Mouse (Mus musculus) forebrain, postnatal 0 days (tissue): ENCODE data around the gene Vegfa. TPM values are rescaled to one million over a fixed set of nuclear protein-coding genes. Genes with fewer than 3 reads are reported as not detected.
A peak's percentile ranks its signal among the peaks of the same experiment; 100 is the strongest.

ENCODE experiments used
- ATAC-seq: fragments of 200-750 bp; cut with Nextera tagmentation; 2 replicates; pipeline ENCODE4 v1.8.0; 2017; ENCODE audit warnings: mild to moderate bottlenecking, moderate library complexity
- DNase-seq: peaks from one replicate; pipeline ENCODE4 v3.0.0-alpha.2; 2015
- H3K27ac ChIP-seq: fragments of 300-500 bp; sonication (generic); 2 replicates; pipeline ENCODE4 v1.5.1; 2014; ENCODE audit warnings: low read depth, mild to moderate bottlenecking, antibody characterized with exemption, low read length, moderate library complexity, mixed read lengths
- H3K27me3 ChIP-seq: fragments of 300-500 bp; sonication (generic); 2 replicates; pipeline ENCODE4 v1.6.1; 2014; ENCODE audit warnings: mild to moderate bottlenecking, low read length, mixed read lengths; ENCODE audit not compliant: insufficient read depth
- H3K36me3 ChIP-seq: fragments of 300-500 bp; sonication (generic); 2 replicates; pipeline ENCODE4 v1.6.1; 2014; ENCODE audit warnings: mild to moderate bottlenecking, moderate library complexity; ENCODE audit not compliant: insufficient read depth
- H3K4me1 ChIP-seq: fragments of 300-500 bp; sonication (generic); 2 replicates; pipeline ENCODE4 v1.6.1; 2014; ENCODE audit warnings: antibody characterized with exemption; ENCODE audit not compliant: insufficient read depth
- H3K4me2 ChIP-seq: fragments of 300-500 bp; sonication (generic); 2 replicates; pipeline ENCODE4 v1.6.1; 2014; ENCODE audit warnings: low read depth, mild to moderate bottlenecking, moderate library complexity
- H3K4me3 ChIP-seq: fragments of 300-500 bp; sonication (generic); 2 replicates; pipeline ENCODE4 v1.5.1; 2014; ENCODE audit warnings: low read depth, low read length, mixed read lengths
- H3K9ac ChIP-seq: fragments of 300-500 bp; sonication (generic); 2 replicates; pipeline ENCODE4 v1.6.1; 2014; ENCODE audit warnings: mild to moderate bottlenecking
- H3K9me3 ChIP-seq: fragments of 300-500 bp; sonication (generic); 2 replicates; pipeline ENCODE4 v1.6.1; 2016; ENCODE audit warnings: low read length
- CTCF ChIP-seq: sonication (generic); IDR thresholded peaks from 2 replicates; pipeline ENCODE4 v1.5.1; 2016; ENCODE audit warnings: antibody characterized with exemption, control low read depth, low read depth
- WGBS: fragments of 180-500 bp; shearing (Covaris S2); extraction: QIAGEN DNeasy Blood & Tissue Kit; methylation state at CpG from one replicate; pipeline ENCODE4 v1.1.7; 2014; 5-methylcytosine and 5-hydroxymethylcytosine counted together
- polyA plus RNA-seq: library from polyadenylated mRNA; unstranded; fragments of >200 nt; fragmentation: Nextera tagmentation; extraction: Ambion mirVana; gene quantifications from 2 replicates; pipeline ENCODE4 v1.2.1, GENCODE M21; 2015
- total RNA-seq: library from RNA; depleted of rRNA; stranded (reverse); fragments of >200 nt; gene quantifications from 2 replicates; pipeline ENCODE4 v1.2.3, GENCODE M21; 2014

The Vegfa gene
- total and polyA plus RNA-seq, 2 experiments from 2014 or later = 2.0 to 96.5 TPM

DNA sequence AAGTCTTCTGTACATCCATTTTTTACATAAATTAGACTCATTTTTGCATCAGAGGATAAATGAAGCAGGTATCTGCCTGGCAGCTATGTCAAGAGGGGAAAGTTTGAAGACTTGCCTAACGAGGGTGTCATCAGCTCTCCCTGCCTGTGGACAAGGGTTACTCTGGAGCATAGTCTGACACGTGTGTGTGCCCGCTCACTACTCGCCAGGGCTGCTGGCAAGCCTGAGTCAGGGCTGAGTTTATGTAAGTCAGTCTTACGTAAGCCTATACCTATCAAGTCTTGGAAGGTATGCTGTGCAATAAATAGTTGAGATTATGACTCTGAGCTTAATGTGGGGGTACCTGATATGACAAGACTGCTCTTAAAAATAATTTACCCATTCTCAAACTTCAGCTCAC is 19.2 kb upstream of the Vegfa start:
- TF ChIP-seq CTCF = no peak
- no peak overlapping the region for H3K27ac ChIP-seq
- 71% methylated on average over 5 of the region's 5 CpGs for WGBS
- ATAC-seq (no peak), DNase-seq (no peak)
- H3K4me1 ChIP-seq = no peaks in the 10 kb centered on the region
- H3K9ac ChIP-seq = no peak overlapping the region
- no peaks in the 10 kb centered on the region for H3K9me3 ChIP-seq
- no peaks in the 10 kb centered on the region for H3K36me3 ChIP-seq
- H3K4me2 ChIP-seq = no peak overlapping the region
- H3K27me3 ChIP-seq = no peaks in the 10 kb centered on the region
- no peak overlapping the region for H3K4me3 ChIP-seq

DNA sequence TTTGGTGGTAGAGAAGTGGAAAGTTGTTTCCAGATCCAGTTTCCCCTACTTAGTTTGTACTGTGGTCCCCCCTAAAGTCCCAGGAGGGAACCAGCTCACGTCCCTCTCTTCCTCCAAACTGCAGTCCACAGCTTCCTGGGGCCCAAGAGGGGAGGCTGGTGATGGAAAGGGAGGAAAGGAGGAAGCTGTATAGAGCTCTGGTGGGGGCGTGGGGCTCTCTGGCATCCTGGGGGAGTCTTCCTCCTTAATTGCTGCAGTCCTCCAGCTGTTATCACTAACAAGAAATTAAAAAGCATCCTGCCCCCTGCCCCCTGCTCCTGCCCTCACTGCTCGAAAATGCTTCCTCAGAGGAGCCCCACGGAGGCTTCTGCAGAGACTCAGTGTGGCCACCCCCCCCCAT is 17.4 kb upstream of the Vegfa start:
- Histone ChIP-seq H3K27ac (no peak overlapping the region), H3K9ac (no peak overlapping the region), H3K4me2 (no peak overlapping the region), H3K9me3 (no peaks in the 10 kb centered on the region), H3K27me3 (no peaks in the 10 kb centered on the region), H3K4me3 (no peak overlapping the region), H3K4me1 (no peaks in the 10 kb centered on the region), H3K36me3 (no peaks in the 10 kb centered on the region)
- WGBS = 67% methylated on average over 4 of the region's 4 CpGs
- ATAC-seq = no peak
- no peak for TF ChIP-seq CTCF
- DNase-seq = no peak

DNA sequence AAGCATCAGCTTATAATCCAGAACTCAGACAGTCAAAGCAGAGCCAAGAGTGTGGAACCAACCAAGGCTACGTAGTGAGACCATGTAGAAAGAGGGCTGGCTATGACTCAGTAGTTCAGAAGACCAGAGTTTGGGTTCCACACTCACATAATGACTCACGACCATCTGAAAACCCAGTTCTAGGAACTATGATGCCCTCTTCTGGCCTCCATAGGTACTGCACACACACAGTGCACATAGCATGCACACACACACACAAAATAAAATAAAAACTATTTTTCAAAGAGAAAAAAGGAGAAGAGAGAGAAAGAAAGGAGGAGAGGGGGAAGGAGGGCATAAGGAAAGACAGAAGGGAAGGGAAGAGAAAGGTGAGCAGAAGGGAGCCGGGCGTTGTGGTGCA is 16.0 kb upstream of the Vegfa start:
- Histone ChIP-seq H3K4me1 (no peaks in the 10 kb centered on the region), H3K27ac (no peak overlapping the region), H3K9ac (no peak overlapping the region), H3K4me2 (no peak overlapping the region), H3K9me3 (no peaks in the 10 kb centered on the region), H3K4me3 (no peak overlapping the region), H3K36me3 (no peaks in the 10 kb centered on the region), H3K27me3 (no peaks in the 10 kb centered on the region)
- ATAC-seq (no peak), DNase-seq (no peak)
- 96% methylated on average over 4 of the region's 4 CpGs for WGBS
- no peak for TF ChIP-seq CTCF

DNA sequence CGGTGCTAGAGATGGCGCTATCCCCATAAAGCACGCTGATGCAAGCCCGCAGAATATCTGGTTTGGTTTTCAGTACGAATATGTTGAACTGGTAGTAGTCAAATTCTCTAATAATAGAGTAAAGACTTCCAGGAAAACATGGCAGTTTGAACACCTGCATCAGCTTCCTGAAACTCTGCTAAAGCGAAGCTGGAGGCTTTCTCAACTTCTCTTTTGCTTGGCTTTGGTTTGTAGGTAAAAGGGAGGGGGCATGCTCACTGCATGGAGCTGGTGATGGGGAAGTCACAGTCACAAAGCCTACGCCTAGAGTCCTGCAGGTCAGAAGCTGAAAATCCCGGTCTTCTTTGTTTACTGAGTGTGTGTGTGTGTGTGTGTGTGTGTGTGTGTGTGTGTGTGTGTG is 13.6 kb upstream of the Vegfa start:
- Histone ChIP-seq H3K36me3 (no peaks in the 10 kb centered on the region), H3K9me3 (no peaks in the 10 kb centered on the region), H3K9ac (no peak overlapping the region), H3K4me2 (no peak overlapping the region), H3K27ac (no peak overlapping the region), H3K4me1 (no peaks in the 10 kb centered on the region), H3K27me3 (no peaks in the 10 kb centered on the region), H3K4me3 (no peak overlapping the region)
- WGBS = 83% methylated on average over 8 of the region's 8 CpGs
- no peak for DNase-seq
- ATAC-seq = no peak
- no peak for TF ChIP-seq CTCF

DNA sequence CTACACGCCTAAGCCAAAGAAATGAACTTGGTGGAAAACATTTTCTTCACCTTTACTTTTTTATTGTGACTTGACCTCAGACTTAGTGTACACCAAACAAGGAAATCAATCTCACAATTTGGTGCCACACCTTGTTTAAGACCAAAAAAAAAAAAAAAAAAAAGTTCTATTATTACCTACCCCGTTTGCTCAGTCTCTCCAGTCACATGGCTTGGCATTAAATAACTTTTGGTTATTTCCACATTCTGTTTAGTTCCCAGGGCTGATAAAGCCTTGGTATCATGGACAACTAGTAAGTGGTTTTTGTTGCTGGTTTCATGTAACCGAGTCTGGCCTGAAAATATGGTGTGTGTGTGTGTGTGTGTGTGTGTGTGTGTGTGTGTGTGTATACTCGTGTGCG is 12.8 kb upstream of the Vegfa start:
- WGBS = 91% methylated on average over 5 of the region's 5 CpGs
- no peak for TF ChIP-seq CTCF
- Histone ChIP-seq H3K4me1 (no peaks in the 10 kb centered on the region), H3K4me2 (no peak overlapping the region), H3K9ac (no peak overlapping the region), H3K4me3 (no peak overlapping the region), H3K36me3 (no peaks in the 10 kb centered on the region), H3K9me3 (no peaks in the 10 kb centered on the region), H3K27me3 (no peaks in the 10 kb centered on the region), H3K27ac (no peak overlapping the region)
- no peak for ATAC-seq
- no peak for DNase-seq

DNA sequence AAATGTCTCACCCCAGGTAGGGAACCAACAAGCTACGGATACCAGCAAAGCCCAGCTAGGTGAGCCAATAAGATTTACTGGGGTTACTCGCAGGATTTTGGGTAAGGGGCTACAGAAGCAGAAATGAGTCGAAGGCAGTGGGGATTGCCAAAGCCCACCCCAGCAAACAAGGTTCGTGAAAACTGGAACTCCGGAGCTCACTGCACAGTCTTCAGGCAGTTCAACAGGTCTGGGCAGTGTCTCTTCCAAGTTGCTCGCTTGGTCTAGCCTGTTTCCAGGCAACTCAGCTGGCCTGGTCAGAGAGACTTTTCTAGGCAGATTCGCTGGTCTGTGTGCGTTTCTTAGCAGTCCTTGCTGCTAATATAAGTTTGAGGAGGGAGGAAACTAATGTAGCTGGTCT is 10.0 kb upstream of the Vegfa start:
- no peak overlapping the region for H3K9ac ChIP-seq
- no peak for ATAC-seq
- no peaks in the 10 kb centered on the region for H3K4me1 ChIP-seq
- 89% methylated on average over 8 of the region's 8 CpGs for WGBS
- TF ChIP-seq CTCF = no peak
- H3K4me3 ChIP-seq = no peak overlapping the region
- H3K4me2 ChIP-seq = no peak overlapping the region
- H3K9me3 ChIP-seq = no peaks in the 10 kb centered on the region
- H3K36me3 ChIP-seq = no peaks in the 10 kb centered on the region
- DNase-seq = no peak
- no peak overlapping the region for H3K27ac ChIP-seq
- H3K27me3 ChIP-seq = no peaks in the 10 kb centered on the region

DNA sequence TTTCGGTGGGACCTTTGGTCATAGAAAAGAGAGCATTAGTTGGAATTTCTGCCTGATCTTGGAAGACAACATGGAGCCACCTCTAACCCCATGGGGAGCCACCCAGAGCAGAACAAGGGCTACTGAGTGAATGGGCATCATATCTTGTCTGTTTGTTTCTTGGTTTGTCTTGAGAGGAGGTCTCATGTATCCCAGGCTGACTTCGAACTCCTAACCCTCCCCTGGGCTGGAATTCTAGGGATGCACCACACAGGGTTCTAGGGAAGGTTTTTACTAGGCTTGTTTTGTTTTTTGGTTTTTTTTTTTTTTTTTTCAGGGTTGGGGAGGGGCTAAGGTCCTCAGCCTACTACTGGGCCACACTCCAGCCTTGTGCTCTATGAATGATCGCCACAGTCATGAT is 9.5 kb upstream of the Vegfa start:
- 83% methylated on average over 3 of the region's 3 CpGs for WGBS
- TF ChIP-seq CTCF = no peak
- H3K9me3 ChIP-seq = no peaks in the 10 kb centered on the region
- no peaks in the 10 kb centered on the region for H3K4me1 ChIP-seq
- DNase-seq = no peak
- H3K36me3 ChIP-seq = no peaks in the 10 kb centered on the region
- no peak overlapping the region for H3K4me2 ChIP-seq
- no peak overlapping the region for H3K27ac ChIP-seq
- no peaks in the 10 kb centered on the region for H3K27me3 ChIP-seq
- ATAC-seq = no peak
- H3K9ac ChIP-seq = no peak overlapping the region
- H3K4me3 ChIP-seq = no peak overlapping the region

DNA sequence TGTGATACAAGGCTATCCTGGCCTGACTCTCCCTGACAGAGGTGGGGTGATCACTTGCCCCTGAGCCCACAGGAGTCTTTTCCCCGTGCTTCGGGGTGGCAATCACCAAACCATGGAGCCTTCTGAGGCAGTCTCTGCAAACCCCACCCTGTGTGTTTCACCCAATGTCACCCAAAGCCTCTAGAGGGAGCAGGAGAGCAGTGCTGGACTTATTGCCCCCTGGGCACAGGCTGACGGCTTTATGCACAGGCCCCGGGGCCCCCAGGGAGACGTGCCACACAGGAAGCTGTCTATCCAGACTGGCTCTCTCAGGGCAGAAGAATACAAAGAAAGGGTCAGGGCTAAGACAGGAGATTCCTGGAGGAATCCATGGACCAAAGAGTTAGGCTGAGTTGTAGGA is 9.1 kb upstream of the Vegfa start:
- 56% methylated on average over 5 of the region's 5 CpGs for WGBS
- Histone ChIP-seq H3K4me3 (no peak overlapping the region), H3K9me3 (no peaks in the 10 kb centered on the region), H3K9ac (no peak overlapping the region), H3K27me3 (no peaks in the 10 kb centered on the region), H3K27ac (no peak overlapping the region), H3K4me1 (no peaks in the 10 kb centered on the region), H3K36me3 (no peaks in the 10 kb centered on the region), H3K4me2 (no peak overlapping the region)
- DNase-seq (no peak), ATAC-seq (no peak)
- peak; percentile 52 for TF ChIP-seq CTCF
